Mouse (Mus musculus) ES-Bruce4 (cell line): ENCODE data around the gene Fndc5.

ENCODE experiments used
- CTCF ChIP-seq: IDR thresholded peaks from one replicate; pipeline ENCODE4 v1.8.1; 2011; ENCODE audit warnings: low read depth, low read length
- EP300 ChIP-seq: IDR thresholded peaks from 2 replicates; pipeline ENCODE4 v1.6.1; 2011; ENCODE audit warnings: low read depth, low read length; ENCODE audit not compliant: insufficient read depth

- TF ChIP-seq CTCF, result no peak
- TF ChIP-seq EP300, result no peak
Observed at GRCm38 (mm10) chr4:129102133-129102829, 34.5 kb upstream of the Fndc5 start.
